Mouse (Mus musculus): ENCODE results near the gene Hsd17b6.
"Not testable (repeated sequence)": the region's sequence is repeated elsewhere in the genome, so short reads cannot be mapped to it uniquely, and the experiment has no call there.

The Hsd17b6 gene

GRCm38 (mm10) chr10:128007446-128007845 is at the start of gene Hsd17b6:
Hsd17b6 (minus strand) TSS chr10:128007611.
- no peak for DNase-seq (ENCODE audit: low spot score in 2 of 2)

- no peak for DNase-seq (ENCODE audit: low spot score in 2 of 2)
These were observed 45.6 kb upstream of the Hsd17b6 start for GRCm38 (mm10) chr10:128053001-128053400.

DNA sequence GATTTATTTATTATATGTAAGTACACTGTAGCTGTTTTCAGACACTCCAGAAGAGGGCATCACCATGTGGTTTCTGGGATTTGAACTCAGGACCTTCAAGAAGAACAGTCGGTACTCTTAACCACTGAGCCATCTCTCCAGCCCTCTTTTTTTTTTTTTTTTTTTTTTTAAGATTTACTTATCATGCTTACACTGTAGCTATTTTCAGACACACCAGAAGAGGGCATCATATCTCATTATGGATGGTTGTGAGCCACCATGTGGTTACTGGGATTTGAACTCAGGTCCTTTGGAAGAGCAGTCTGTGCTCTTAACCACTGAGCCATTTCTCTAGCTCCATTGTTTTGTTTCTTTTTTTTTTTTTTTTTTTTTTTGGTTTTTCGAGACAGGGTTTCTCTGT is 44.7 kb upstream of the Hsd17b6 start:
- DNase-seq (ENCODE audit: low spot score in 2 of 2), result not testable (repeated sequence)

- no peak for DNase-seq (ENCODE audit: low spot score in 2 of 2)
These were observed 44.2 kb upstream of the Hsd17b6 start for GRCm38 (mm10) chr10:128051589-128051988.

GRCm38 (mm10) chr10:128050355-128050754 is 42.9 kb upstream of the Hsd17b6 start:
- no peak for DNase-seq (ENCODE audit: low spot score in 2 of 2)

- DNase-seq (ENCODE audit: low spot score in 2 of 2), result no peak
These were observed 42.3 kb upstream of the Hsd17b6 start for GRCm38 (mm10) chr10:128049741-128050140.

- no peak for DNase-seq (ENCODE audit: low spot score in 2 of 2)
These were observed 40.7 kb upstream of the Hsd17b6 start for GRCm38 (mm10) chr10:128048157-128048556.

DNA sequence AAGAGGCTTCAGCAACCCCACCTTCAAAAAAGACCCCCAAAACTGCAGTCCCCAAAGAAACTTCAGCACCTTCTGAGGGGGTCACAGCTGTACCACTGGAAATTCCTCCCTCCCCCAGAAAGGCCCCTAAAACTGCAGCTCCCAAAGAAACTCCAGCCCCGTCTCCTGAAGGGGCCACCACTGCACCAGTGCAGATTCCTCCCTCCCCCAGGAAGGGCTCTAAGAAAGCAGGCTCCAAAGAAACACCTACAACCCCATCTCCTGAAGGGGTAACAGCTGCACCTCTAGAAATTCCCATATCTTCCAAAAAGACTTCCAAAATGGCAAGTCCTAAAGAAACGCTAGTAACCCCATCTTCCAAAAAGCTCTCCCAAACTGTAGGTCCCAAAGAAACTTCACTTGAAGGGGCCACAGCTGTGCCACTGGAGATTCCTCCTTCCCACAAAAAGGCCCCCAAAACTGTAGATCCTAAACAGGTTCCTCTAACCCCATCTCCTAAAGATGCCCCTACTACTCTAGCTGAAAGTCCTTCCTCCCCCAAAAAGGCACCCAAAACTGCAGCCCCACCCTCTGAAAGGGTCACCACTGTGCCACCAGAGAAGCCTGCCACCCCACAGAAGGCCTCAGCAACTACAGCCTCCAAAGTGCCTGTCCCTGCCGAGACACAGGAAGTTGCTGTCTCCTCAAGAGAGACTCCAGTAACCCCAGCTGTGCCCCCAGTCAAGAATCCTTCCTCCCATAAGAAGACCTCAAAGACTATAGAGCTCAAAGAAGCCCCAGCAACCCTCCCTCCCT is 35.8 kb upstream of the Hsd17b6 start:
- DNase-seq (ENCODE audit: low spot score in 2 of 2), result no peak

DNA sequence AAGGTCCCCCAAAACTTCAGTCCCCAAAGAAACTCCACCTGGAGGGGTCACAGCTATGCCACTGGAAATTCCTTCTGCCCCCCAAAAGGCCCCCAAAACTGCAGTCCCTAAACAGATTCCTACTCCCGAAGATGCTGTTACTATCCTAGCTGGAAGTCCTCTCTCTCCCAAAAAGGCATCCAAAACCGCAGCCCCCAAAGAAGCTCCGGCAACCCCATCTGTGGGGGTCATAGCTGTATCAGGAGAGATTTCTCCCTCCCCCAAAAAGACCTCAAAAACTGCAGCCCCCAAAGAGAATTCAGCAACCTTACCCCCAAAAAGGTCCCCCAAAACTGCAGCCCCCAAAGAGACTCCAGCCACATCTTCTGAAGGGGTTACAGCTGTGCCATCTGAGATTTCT is 35.1 kb upstream of the Hsd17b6 start:
- DNase-seq (ENCODE audit: low spot score in 2 of 2), result no peak

- DNase-seq (ENCODE audit: low spot score in 2 of 2), result no peak
These were observed 34.2 kb upstream of the Hsd17b6 start for GRCm38 (mm10) chr10:128041636-128042035.

DNA sequence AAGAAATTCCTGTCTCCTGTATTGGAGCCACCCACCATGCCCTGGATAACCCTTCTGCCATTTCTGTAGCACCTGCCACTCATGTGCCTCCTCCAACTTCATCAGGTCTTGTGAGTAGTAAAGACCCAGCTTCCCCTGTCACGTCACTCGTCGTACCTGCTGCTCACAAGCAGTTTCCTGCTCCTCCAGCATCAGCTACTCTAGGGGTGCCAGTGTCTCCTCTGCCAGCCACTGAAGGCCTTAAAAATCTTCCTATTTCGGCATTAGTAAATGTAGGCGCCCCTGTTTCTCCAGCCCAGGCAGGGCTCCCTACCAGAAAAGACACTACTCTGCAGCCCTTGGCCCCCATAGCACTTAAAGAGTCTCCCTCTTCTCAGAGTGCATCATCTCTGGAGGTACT is 32.9 kb upstream of the Hsd17b6 start:
- DNase-seq (ENCODE audit: low spot score in 2 of 2), result no peak

GRCm38 (mm10) chr10:128039858-128040257 is 32.4 kb upstream of the Hsd17b6 start:
- DNase-seq (ENCODE audit: low spot score in 2 of 2), result no peak

- DNase-seq (ENCODE audit: low spot score in 2 of 2), result no peak
These were observed 31.8 kb upstream of the Hsd17b6 start for GRCm38 (mm10) chr10:128039167-128039566.

- DNase-seq (ENCODE audit: low spot score in 2 of 2), result no peak
These were observed 30.5 kb upstream of the Hsd17b6 start for GRCm38 (mm10) chr10:128037921-128038320.

DNA sequence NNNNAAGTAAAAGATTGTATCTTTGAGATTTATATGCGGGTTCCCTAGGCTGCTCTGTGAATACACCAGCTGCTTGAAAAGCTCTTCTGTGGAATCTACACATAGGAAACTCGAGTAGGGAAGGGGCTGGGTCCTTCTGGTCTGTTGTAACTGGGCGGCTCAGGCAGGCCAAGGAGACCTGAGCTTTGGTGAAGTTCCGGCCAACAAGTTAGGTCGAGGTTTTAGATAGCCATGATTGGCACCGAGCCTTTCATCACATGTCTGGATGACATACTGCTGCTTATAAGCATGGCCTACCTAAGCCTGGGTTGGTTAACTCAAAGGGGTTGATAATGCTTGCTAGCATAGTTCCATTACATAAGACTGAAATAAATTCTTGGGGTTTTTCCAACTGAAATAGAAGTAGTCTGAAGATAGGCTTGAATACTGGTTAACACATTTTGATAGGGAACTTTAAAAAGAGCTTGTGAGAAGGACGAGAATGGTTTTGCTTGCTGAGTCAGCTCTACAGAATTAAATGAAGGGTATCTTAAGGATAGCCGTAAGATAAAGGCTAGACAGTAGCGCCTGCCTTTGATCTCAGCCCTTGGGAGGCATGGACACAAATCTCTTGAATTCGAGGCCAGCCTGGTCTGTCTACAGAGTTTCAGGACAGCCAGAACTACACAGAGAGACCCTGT is 29.5 kb upstream of the Hsd17b6 start:
- DNase-seq (ENCODE audit: low spot score in 2 of 2), result no peak

- DNase-seq (ENCODE audit: low spot score in 2 of 2), result no peak
These were observed 23.4 kb upstream of the Hsd17b6 start for GRCm38 (mm10) chr10:128030860-128031259.

DNA sequence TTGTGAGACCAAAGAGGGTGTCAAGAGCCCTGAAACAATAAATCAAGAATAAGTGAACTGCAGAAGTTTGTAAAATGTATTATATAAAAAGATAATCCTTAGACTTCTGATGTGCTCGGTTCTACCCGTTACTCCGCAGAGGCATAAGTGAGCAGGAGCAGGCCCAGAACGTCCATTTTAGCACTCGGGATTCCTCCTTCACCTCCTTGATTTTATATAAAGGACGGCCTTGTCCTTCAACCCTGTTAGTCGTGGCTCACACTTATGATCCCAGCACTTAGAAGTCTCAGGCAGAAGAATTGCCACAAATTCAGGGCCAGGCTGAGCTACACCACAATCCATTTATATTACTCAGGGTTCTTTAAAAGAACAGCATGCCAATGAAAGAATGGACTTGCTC is 22.5 kb upstream of the Hsd17b6 start:
- no peak for DNase-seq (ENCODE audit: low spot score in 2 of 2)

- no peak for DNase-seq (ENCODE audit: low spot score in 2 of 2)
These were observed 16.1 kb upstream of the Hsd17b6 start for GRCm38 (mm10) chr10:128023496-128023895.

GRCm38 (mm10) chr10:128022196-128022595 is 14.8 kb upstream of the Hsd17b6 start:
- no peak for DNase-seq (ENCODE audit: low spot score in 2 of 2)

GRCm38 (mm10) chr10:128015068-128015934 is 7.9 kb upstream of the Hsd17b6 start, which contains the start of gene Prim1:
Prim1 (plus strand) TSS chr10:128015168.
- DNase-seq (ENCODE audit: low spot score in 2 of 2), result peak; percentile 42 to 72

DNA sequence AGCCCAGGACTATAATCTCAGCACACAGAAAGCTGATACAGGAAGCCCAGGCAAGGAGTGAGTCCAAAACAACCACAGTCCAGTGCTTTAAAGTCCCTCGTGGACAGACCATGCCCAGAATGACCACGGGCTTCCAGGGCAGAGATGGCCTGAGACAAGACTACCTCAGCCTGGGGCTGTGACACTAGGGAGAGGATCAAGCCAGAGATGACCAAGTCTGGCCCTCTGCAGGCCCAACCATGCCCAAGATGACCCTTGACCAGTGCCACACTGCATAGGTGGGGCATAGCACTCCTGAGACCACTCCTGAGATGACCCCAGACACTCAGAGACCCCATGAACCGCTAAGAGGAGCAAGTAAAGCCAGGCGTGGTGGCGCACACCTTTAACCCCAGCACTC is 2.3 kb upstream of the Hsd17b6 start:
- DNase-seq (ENCODE audit: low spot score in 2 of 2), result no peak

- peak; percentile 45 to 82 for DNase-seq (ENCODE audit: low spot score in 2 of 2)
These were observed 937 bp upstream of the Hsd17b6 start for GRCm38 (mm10) chr10:128008207-128008889.
